Mouse (Mus musculus) small intestine, adult 2 months (tissue): ENCODE results near the gene Ndrg3. TPM values are rescaled to one million over a fixed set of nuclear protein-coding genes. Genes with fewer than 3 reads are reported as not detected.

Experiments used
- H3K27ac ChIP-seq: fragments of 200-500 bp; 2 replicates; pipeline ENCODE4 v1.5.1; 2012; ENCODE audit warnings: low read depth, low read length, control low read depth, inconsistent platforms; ENCODE audit not compliant: insufficient read depth
- H3K27me3 ChIP-seq: fragments of 200-500 bp; 2 replicates; pipeline ENCODE4 v1.6.1; 2012; ENCODE audit warnings: mild to moderate bottlenecking, moderate library complexity, low read length, inconsistent platforms; ENCODE audit not compliant: control insufficient read depth, insufficient read depth
- H3K36me3 ChIP-seq: fragments of 200-500 bp; 2 replicates; pipeline ENCODE4 v1.6.1; 2012; ENCODE audit warnings: mild to moderate bottlenecking, low read length, control low read depth, inconsistent platforms; ENCODE audit not compliant: control insufficient read depth, insufficient read depth
- H3K4me1 ChIP-seq: fragments of 200-500 bp; 2 replicates; pipeline ENCODE4 v1.6.1; 2012; ENCODE audit warnings: low read length, inconsistent platforms, mixed read lengths; ENCODE audit not compliant: control insufficient read depth, insufficient read depth, insufficient read length
- H3K4me3 ChIP-seq: fragments of 200-500 bp; 2 replicates; pipeline ENCODE4 v1.5.1; 2012; ENCODE audit warnings: low read depth, mild to moderate bottlenecking, control low read depth, inconsistent platforms, low read length, moderate library complexity
- CTCF ChIP-seq: fragments of 200-500 bp; IDR thresholded peaks from 2 replicates; pipeline ENCODE4 v1.5.1; 2012; ENCODE audit warnings: low read depth, mild to moderate bottlenecking, control low read depth, inconsistent platforms, low read length, moderate library complexity, mixed read lengths; ENCODE audit not compliant: insufficient replicate concordance, insufficient read length; ENCODE audit errors: extremely low read depth
- POLR2A ChIP-seq: fragments of 200-500 bp; IDR thresholded peaks from 2 replicates; pipeline ENCODE4 v1.6.1; 2012; ENCODE audit warnings: low read depth, mild to moderate bottlenecking, control low read depth, inconsistent platforms, low read length, moderate library complexity
- WGBS: fragments of 180-500 bp; shearing (Covaris S2); methylation state at CpG from one replicate; pipeline ENCODE4 v1.1.7; 2018; 5-methylcytosine and 5-hydroxymethylcytosine counted together
- polyA plus RNA-seq: library from polyadenylated mRNA; depleted of rRNA; stranded (reverse); fragments of >200 nt; gene quantifications from 2 replicates; pipeline ENCODE4 v1.2.3, GENCODE M21; 2012

Ndrg3 gene
- polyA plus RNA-seq, 1 experiment: 41.0 TPM

DNA sequence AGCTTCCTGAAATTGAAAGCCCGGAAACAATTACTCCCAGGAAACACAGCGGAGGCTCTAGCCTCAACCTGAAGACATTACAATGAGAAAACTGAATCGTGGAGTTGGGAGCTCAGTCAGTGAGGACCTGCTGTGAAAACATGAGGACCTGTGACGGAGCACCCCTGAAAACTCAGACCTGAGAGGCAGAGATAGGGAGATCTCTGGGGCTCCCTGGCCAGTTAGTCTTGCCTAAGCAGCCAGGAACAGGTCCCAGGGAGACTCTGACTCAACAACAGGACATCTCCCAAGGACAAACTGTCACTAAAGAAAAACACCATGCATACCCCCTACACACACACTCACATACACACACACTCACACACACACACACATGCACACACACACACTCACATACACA is 93.5 kb downstream of the Ndrg3 start:
- H3K4me1 ChIP-seq: no peaks in the 10 kb centered on the region
- no peaks in the 10 kb centered on the region for H3K27me3 ChIP-seq
- no peaks in the 10 kb centered on the region for H3K36me3 ChIP-seq
- H3K27ac ChIP-seq: no peak overlapping the region
- H3K4me3 ChIP-seq: no peak overlapping the region
- WGBS: 47% methylated on average over 4 of the region's 4 CpGs
- TF ChIP-seq POLR2A (no peak), CTCF (no peak)

DNA sequence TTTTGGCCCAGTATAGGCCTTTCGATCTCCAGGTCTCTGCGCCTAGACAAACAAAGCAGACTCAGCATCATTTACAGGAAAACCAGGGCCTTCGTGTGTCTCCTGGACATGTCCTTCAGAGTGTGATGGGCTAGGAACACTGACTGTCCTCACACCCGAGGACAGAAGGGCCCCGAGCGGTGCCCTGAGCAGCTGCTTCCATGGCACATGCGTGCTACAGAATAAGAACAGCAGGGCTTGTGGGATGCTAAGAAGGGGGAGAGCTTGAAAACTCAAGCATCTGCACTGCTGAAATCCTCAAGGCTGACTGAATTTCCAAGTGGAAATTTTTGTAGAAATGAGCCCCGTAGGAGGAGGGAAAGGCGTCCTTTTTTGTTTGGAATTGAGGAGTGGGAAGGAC is 94.8 kb downstream of the Ndrg3 start:
- TF ChIP-seq CTCF (no peak), POLR2A (no peak)
- Histone ChIP-seq H3K27ac (no peak overlapping the region), H3K4me3 (no peak overlapping the region), H3K36me3 (no peaks in the 10 kb centered on the region), H3K27me3 (no peaks in the 10 kb centered on the region), H3K4me1 (no peaks in the 10 kb centered on the region)
- 85% methylated on average over 9 of the region's 9 CpGs for WGBS

DNA sequence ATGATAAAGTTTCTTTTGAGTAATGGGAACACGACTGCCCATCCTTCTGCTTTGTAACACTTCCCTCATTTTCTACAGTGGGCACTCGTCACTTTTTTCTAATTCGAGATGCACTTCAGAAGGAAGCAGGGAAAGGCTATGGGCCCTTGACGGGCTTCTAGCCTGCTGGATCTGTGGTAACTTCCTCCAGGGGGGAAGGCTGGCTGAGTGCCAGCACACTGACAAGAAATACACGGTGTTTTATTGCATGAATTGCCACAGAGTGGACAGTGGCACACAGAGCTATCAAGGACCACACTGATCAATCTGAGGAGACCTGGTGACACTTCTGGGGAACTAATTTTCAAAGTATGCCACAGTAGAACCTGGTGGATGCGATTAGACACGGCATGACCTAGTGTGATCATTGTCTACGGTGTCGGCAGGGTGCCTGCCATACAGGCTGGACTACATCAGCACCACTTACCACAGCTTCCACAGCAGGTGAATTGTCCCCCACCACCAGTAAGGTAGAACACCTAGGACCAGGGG is 95.4 kb downstream of the Ndrg3 start:
- TF ChIP-seq CTCF (no peak), POLR2A (no peak)
- H3K27me3 ChIP-seq: no peaks in the 10 kb centered on the region
- H3K4me1 ChIP-seq: no peaks in the 10 kb centered on the region
- no peak overlapping the region for H3K27ac ChIP-seq
- no peaks in the 10 kb centered on the region for H3K36me3 ChIP-seq
- H3K4me3 ChIP-seq: no peak overlapping the region
- 62% methylated on average over 9 of the region's 9 CpGs for WGBS

DNA sequence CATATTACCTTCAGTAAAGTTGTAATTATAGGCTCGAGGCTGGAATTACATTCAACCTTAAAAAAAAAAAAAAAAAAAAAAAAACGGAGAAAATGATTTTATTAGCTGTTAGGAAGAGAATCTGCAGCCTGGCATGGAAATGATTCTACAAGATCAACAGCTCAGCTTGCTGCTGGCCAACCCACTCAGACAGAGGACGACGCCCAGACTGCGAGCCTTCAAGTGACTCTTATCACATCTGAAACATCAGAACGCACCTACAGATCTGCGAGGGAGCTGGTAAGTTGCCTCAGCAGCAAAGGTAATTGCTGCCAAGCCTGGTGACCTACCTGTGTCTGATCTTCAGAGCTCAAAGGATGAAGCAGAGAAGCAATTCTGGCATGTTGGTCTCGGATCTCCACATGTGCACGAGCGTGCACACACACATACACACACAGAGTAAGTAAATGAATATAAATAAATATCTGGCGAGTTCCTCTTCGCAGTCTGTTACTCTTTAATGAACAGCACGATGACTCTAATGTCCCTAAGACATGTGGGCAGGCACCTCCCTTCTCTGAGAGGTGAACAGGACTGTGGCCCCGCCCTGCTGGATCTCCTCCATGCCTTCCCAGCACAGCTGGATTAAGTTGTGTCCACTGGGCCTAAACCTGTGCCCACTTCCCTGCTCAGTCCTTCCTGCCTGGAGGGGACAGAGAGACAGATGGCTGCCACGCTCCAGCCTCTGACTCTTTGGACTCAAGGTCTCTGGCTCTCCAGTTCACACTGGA is 97.2 kb downstream of the Ndrg3 start:
- Histone ChIP-seq H3K4me1 (no peaks in the 10 kb centered on the region), H3K4me3 (no peak overlapping the region), H3K36me3 (no peaks in the 10 kb centered on the region), H3K27me3 (no peaks in the 10 kb centered on the region), H3K27ac (no peak overlapping the region)
- WGBS: 23% methylated on average over 15 of the region's 15 CpGs
- TF ChIP-seq CTCF: no peak

DNA sequence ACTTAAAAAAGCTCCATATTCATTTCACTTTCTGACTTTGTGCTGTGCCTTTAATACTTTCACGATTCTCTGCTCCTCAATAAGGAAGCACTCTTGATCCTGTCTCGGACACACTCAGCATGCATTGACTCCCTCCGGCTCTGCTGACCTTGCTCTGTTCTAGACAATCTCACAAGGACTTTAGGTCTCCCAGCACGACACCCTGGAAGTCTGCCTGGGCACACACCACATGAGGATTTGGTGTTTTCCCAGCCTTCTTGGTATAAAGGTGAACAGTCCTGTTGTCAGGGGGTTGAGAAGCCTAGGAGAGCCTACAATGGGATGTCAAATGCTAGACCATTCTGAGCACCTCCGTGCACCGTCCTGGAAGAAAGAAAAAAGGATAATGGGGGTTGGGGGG is 99.0 kb downstream of the Ndrg3 start:
- TF ChIP-seq CTCF: no peak
- no peaks in the 10 kb centered on the region for H3K4me1 ChIP-seq
- no peaks in the 10 kb centered on the region for H3K36me3 ChIP-seq
- 69% methylated on average over 6 of the region's 6 CpGs for WGBS
- no peak overlapping the region for H3K4me3 ChIP-seq
- H3K27me3 ChIP-seq: no peaks in the 10 kb centered on the region
- H3K27ac ChIP-seq: no peak overlapping the region

DNA sequence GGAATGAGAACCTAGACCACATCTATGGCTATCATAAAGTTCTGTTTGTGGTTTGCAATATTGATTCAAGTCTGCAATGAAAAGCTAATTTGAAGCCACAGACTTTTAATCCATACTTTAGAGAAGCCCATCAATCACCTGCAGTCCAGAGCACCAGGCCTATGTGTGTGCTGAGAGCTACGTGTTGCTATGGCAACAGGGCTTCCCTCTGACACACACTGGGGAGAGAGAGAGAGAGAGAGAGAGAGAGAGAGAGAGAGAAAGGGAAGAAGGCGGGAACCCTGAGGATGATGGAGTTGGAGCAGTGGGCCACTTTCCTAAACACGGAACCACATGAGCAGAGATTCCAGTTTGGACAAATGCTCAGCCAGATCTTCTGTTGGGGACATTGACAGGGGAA is 99.6 kb downstream of the Ndrg3 start:
- H3K27me3 ChIP-seq: no peaks in the 10 kb centered on the region
- WGBS: 70% methylated on average over 3 of the region's 3 CpGs
- H3K27ac ChIP-seq: no peak overlapping the region

DNA sequence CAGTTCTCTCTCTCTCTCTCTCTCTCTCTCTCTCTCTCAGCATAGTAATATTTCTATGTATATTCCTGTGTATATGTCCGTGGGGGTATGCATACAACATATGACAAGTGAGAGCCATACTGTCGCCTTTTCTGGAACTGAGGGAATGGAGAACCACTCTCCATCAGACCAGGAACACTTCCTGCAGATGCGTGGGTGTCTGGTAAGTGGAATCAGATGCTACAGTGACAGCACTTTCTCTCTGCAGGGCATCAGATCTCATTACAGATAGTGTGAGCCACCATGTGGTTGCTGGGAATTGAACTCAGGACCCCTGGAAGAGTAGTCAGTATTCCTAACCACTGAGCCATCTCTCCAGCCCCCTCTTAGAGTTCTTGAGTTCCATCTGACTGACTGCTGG is 103.4 kb downstream of the Ndrg3 start:
- TF ChIP-seq POLR2A (no peak), CTCF (no peak)
- Histone ChIP-seq H3K27ac (no peak overlapping the region), H3K36me3 (no peaks in the 10 kb centered on the region), H3K4me1 (peaks cover 2% of the 10 kb centered on the region; the same call in 1 of the 2 replicates), H3K4me3 (no peak overlapping the region), H3K27me3 (no peaks in the 10 kb centered on the region)
- 79% methylated on average over 3 of the region's 3 CpGs for WGBS

More for the DNA sequence above, 99.6 kb downstream of the Ndrg3 start:
- H3K4me1 ChIP-seq: no peaks in the 10 kb centered on the region
- no peak overlapping the region for H3K4me3 ChIP-seq
- no peak for TF ChIP-seq CTCF
- TF ChIP-seq POLR2A: no peak
- H3K36me3 ChIP-seq: no peaks in the 10 kb centered on the region
